Mouse (Mus musculus): Measurements from ENCODE around the gene Sim1.

- TF ChIP-seq GATA1 (IDR thresholded peaks at IDR 0.05; ENCODE audit: low read length) (no peak), TAL1 (IDR thresholded peaks at IDR 0.05; ENCODE audit: low read length) (no peak)
Observed at GRCm38 (mm10) chr10:50973625-50974024, 79.1 kb downstream of the Sim1 start.
